Mouse (Mus musculus) myocyte (in vitro differentiated cells): ENCODE measurements at regions not wholly inside any gene's neighbourhood (a gene's known extent, or its start where the extent isn't known, plus 50 kb on each side); places are given as distances from the start of the nearest gene placed in this dataset.

Experiments used
- H3K27me3 ChIP-seq: one replicate; pipeline ENCODE4 v1.6.1; 2011; ENCODE audit not compliant: control insufficient read depth, insufficient read depth, insufficient read length
- H3K36me3 ChIP-seq: one replicate; pipeline ENCODE4 v1.6.1; 2011; ENCODE audit not compliant: control insufficient read depth, insufficient read depth
- H3K4me2 ChIP-seq: one replicate; pipeline ENCODE4 v1.6.1; 2011; ENCODE audit warnings: low read depth, control low read depth
- H3K4me3 ChIP-seq: one replicate; pipeline ENCODE4 v1.5.1; 2011; ENCODE audit warnings: mild to moderate bottlenecking, control low read depth, moderate library complexity
- H3K79me2 ChIP-seq: one replicate; pipeline ENCODE4 v1.6.1; 2011; ENCODE audit not compliant: control insufficient read depth, insufficient read depth
- H3ac ChIP-seq: one replicate; pipeline ENCODE4 v1.6.1; 2011; ENCODE audit not compliant: control insufficient read depth, insufficient read length
- CEBPB ChIP-seq: IDR thresholded peaks from 2 replicates; pipeline ENCODE4 v1.6.1; 2011; ENCODE audit warnings: mild to moderate bottlenecking, moderate library complexity; ENCODE audit not compliant: poor library complexity, insufficient read depth, severe bottlenecking
- E2F4 ChIP-seq: IDR thresholded peaks from one replicate; pipeline ENCODE4 v1.6.1; 2011; ENCODE audit warnings: mild to moderate bottlenecking, control low read depth, moderate library complexity; ENCODE audit not compliant: insufficient read depth
- MAX ChIP-seq: IDR thresholded peaks from one replicate; pipeline ENCODE4 v1.6.1; 2011; ENCODE audit warnings: low read depth, mild to moderate bottlenecking, control low read depth
- MYOD1 ChIP-seq, 3 experiments: IDR thresholded peaks; one replicate each; pipeline ENCODE4 v1.6.1; 2011; ENCODE audit warnings: control low read depth in 2 of 3, low read depth in 2 of 3, mild to moderate bottlenecking in 2 of 3, moderate library complexity in 1 of 3; ENCODE audit not compliant: insufficient read length in 2 of 3, control insufficient read depth in 1 of 3
- MYOG ChIP-seq, 3 experiments: IDR thresholded peaks; one replicate each; pipeline ENCODE4 v1.6.1; 2011; ENCODE audit warnings: control low read depth in 2 of 3, low read depth in 2 of 3, mild to moderate bottlenecking in 2 of 3; ENCODE audit not compliant: insufficient read length in 2 of 3, control insufficient read depth in 1 of 3, insufficient read depth in 1 of 3
- POLR2A ChIP-seq: IDR thresholded peaks from one replicate; pipeline ENCODE4 v1.6.1; 2011; ENCODE audit warnings: low read depth, mild to moderate bottlenecking, control low read depth, moderate library complexity; ENCODE audit not compliant: insufficient read length
- POLR2AphosphoS2 ChIP-seq: IDR thresholded peaks from one replicate; pipeline ENCODE4 v1.6.1; 2011; ENCODE audit warnings: low read depth, control low read depth; ENCODE audit not compliant: insufficient read length
- REST ChIP-seq: IDR thresholded peaks from one replicate; pipeline ENCODE4 v1.6.1; 2011; ENCODE audit warnings: mild to moderate bottlenecking, control low read depth, moderate library complexity; ENCODE audit not compliant: insufficient read depth, insufficient read length
- SRF ChIP-seq: IDR thresholded peaks from one replicate; pipeline ENCODE4 v1.6.1; 2011; ENCODE audit warnings: low read depth; ENCODE audit not compliant: control insufficient read depth, insufficient read length
- TCF12 ChIP-seq: IDR thresholded peaks from one replicate; pipeline ENCODE4 v1.6.1; 2011; ENCODE audit warnings: mild to moderate bottlenecking, control low read depth; ENCODE audit not compliant: poor library complexity, insufficient read depth, severe bottlenecking
- TCF3 ChIP-seq: IDR thresholded peaks from one replicate; pipeline ENCODE4 v1.6.1; 2011; ENCODE audit warnings: low read depth, control low read depth; ENCODE audit not compliant: insufficient read length
- USF1 ChIP-seq: IDR thresholded peaks from one replicate; pipeline ENCODE4 v1.6.1; 2011; ENCODE audit warnings: low read depth, mild to moderate bottlenecking, control low read depth, moderate library complexity

DNA sequence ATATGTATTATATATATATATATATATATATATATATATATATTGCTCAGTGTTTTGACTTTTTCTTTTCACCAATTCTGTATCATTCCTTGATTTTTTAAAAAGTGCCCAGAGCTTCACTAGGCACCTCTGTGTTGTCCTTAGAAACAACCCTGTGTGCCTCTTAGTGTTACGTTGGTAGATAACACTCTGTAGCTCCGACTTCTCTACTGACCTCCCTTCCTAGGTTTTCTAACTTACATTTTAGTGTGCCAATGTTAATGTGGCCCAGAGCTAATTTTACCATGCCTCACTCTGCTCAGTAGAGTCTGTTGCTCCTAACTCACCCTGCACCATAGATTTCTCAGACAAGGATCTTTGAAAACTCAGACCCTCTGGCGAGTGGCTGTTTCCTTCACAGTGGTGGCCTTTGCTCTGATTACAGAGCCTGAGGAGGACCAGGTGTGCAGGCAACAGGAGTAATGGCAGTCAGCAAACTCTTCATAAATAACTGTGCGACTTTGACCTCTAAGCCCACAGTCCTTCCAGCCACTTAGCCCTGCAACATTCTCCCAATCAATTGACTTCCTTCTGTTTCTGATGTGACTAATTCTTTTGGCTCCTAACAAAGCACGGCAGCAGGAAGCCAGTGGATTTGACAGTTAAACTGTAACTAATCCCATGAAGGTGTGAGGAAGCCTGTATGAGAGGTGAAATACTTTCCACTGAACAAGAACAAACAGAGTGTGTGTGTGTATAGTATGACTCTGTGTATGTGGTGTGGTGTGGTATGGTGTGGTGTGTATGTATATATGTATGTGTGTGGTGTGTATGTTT, 53.6 kb upstream of the Actr3 start:
- no peaks in the 10 kb centered on the region for H3K36me3 ChIP-seq
- no peak overlapping the region for H3ac ChIP-seq
- no peaks in the 10 kb centered on the region for H3K27me3 ChIP-seq
- no peaks in the 10 kb centered on the region for H3K79me2 ChIP-seq
- no peak overlapping the region for H3K4me3 ChIP-seq
- TF ChIP-seq REST (no peak), CEBPB (no peak), USF1 (no peak), SRF (no peak), E2F4 (no peak)
- no peak overlapping the region for H3K4me2 ChIP-seq

DNA sequence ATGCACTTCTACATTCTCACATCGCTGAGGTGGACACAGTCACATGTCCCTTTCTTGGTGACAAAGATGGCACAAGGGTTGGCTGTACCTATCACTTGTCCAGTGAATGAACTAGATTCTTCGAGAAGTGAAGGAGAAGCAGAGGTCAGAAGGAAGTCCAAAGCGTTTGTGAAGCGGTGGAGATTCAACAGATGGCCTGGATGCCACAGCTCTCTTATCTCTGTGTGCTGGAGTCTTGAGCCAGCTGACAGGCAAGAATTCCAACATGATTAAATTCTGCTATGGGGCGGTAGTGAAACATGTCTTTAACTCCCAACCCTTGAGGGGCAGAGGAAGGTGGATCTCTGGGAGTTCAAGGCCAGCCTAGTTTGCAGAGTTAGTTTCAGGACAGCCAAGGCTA, 55.5 kb upstream of the Actr3 start:
- no peak overlapping the region for H3K4me2 ChIP-seq
- no peak for TF ChIP-seq REST
- no peak for TF ChIP-seq SRF
- no peak for TF ChIP-seq MAX
- TF ChIP-seq E2F4 = no peak
- TF ChIP-seq TCF3 = no peak
- TF ChIP-seq USF1 = no peak
- H3K79me2 ChIP-seq = no peaks in the 10 kb centered on the region
- no peak overlapping the region for H3K4me3 ChIP-seq
- H3K36me3 ChIP-seq = no peaks in the 10 kb centered on the region
- H3K27me3 ChIP-seq = no peaks in the 10 kb centered on the region
- no peak overlapping the region for H3ac ChIP-seq

DNA sequence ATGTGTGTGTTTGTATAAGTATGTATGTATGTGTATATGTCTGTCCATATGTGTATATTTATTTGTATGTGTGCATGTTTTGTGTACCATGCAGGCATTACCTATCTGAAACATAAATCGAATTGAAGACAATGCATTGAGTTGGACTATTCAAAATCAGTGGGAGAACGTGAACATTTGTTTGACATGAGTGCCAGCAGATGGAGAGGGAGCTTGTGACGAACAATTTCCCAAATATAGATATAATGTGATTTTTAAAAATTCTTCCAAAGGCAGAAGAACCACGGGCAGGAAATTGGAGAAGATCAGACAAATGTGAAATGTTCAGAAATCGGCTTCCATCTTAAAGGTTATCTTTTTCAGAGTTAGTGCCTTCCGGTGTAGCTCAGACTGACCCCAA, 59.1 kb upstream of the Actr3 start:
- no peak overlapping the region for H3ac ChIP-seq
- no peak overlapping the region for H3K4me2 ChIP-seq
- TF ChIP-seq MAX (no peak), SRF (no peak), MYOD1 (IDR thresholded peaks at IDR 0.05; ENCODE audit: control insufficient read depth in 1 of 3, insufficient read length in 2 of 3, low read depth in 2 of 3) (no peak), POLR2A (no peak), POLR2AphosphoS2 (no peak), TCF12 (no peak), CEBPB (no peak), TCF3 (no peak), USF1 (no peak), E2F4 (no peak), REST (no peak), MYOG (IDR thresholded peaks at IDR 0.05; ENCODE audit: control insufficient read depth in 1 of 3, insufficient read depth in 1 of 3, insufficient read length in 2 of 3, low read depth in 2 of 3) (no peak)
- H3K27me3 ChIP-seq = no peaks in the 10 kb centered on the region
- H3K79me2 ChIP-seq = no peaks in the 10 kb centered on the region
- H3K4me3 ChIP-seq = no peak overlapping the region
- H3K36me3 ChIP-seq = no peaks in the 10 kb centered on the region

DNA sequence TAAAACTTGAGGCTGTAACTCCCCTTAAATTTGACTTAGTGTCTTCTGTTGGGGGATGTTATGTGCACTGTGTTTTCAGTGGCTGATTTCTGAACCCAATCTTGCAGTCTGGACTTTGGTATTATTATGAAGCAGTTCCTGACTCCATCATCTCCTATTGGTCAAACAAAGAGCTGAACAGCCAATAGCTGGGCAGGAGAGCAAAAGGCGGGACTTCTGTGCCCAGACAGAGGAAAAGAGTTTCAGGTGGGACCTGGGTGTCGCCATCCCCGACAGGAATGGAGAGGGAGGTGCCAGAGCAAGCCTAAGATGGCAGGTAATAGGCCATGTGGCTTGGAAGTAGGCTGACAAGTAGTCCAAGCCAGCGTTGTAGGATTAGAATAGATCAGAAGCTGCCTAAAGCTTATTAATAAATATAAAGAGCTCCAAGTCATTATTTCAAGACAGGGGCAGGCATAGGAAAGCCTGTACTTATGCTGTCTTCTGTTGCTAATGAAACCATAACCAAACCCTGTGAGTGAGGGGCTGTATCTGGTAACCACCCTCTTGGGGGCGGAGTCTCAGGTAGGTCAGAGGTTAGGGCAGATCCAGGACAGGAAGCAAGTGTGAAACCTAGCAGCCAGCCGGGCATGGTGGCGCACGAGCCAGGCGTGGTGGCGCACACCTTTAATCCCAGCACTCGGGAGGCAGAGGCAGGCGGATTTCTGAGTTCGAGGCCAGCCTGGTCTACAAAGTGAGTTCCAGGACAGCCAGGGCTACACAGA, 60.0 kb upstream of the Actr3 start:
- TF ChIP-seq TCF3 (no peak), MYOD1 (IDR thresholded peaks at IDR 0.05; ENCODE audit: control insufficient read depth in 1 of 3, insufficient read length in 2 of 3, low read depth in 2 of 3) (no peak), CEBPB (no peak), MAX (no peak), USF1 (no peak), E2F4 (no peak), POLR2AphosphoS2 (no peak), POLR2A (no peak), REST (no peak), SRF (no peak), TCF12 (no peak)
- Histone ChIP-seq H3K4me2 (no peak overlapping the region), H3K27me3 (no peaks in the 10 kb centered on the region), H3K36me3 (no peaks in the 10 kb centered on the region), H3K79me2 (no peaks in the 10 kb centered on the region), H3ac (no peak overlapping the region), H3K4me3 (no peak overlapping the region)

DNA sequence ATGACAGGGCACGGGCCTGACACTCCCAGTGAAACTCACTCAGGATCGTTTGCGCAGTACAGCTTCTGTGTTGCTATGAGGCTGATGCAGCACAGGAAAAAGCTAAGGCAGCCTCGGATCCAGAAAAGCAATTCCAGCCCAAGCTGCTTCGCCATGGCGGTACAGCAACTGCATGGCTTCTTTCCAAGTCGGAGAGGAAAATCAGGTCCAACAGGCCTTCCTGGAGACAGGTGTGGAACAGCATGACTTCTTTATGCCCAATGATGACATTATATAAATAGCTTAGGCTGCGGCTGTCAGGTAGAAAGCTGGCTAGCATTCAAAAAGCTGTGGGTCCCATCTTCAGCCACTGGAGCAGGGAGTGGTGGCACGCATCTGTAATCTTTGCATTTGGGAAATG, 61.5 kb upstream of the Actr3 start:
- H3ac ChIP-seq = no peak overlapping the region
- no peaks in the 10 kb centered on the region for H3K27me3 ChIP-seq
- H3K79me2 ChIP-seq = no peaks in the 10 kb centered on the region
- TF ChIP-seq E2F4 (no peak), POLR2AphosphoS2 (no peak), TCF3 (no peak), POLR2A (no peak), MYOD1 (IDR thresholded peaks at IDR 0.05; ENCODE audit: control insufficient read depth in 1 of 3, insufficient read length in 2 of 3, low read depth in 2 of 3) (no peak), CEBPB (no peak), USF1 (no peak), REST (no peak), MAX (no peak), MYOG (IDR thresholded peaks at IDR 0.05; ENCODE audit: control insufficient read depth in 1 of 3, insufficient read depth in 1 of 3, insufficient read length in 2 of 3, low read depth in 2 of 3) (no peak), SRF (no peak)
- no peaks in the 10 kb centered on the region for H3K36me3 ChIP-seq
- no peak overlapping the region for H3K4me2 ChIP-seq
- H3K4me3 ChIP-seq = no peak overlapping the region
